Mouse (Mus musculus) limb, embryonic 14.5 days (tissue): ENCODE results near the gene Pold4. TPM values are rescaled to one million over a fixed set of nuclear protein-coding genes. Genes with fewer than 3 reads are reported as not detected.

Source experiments
- ATAC-seq: fragments of 200-750 bp; cut with Nextera tagmentation; 2 replicates; pipeline ENCODE4 v1.8.0; 2017; ENCODE audit warnings: low read depth, moderate number of reproducible peaks, moderate TSS enrichment; ENCODE audit not compliant: low FRiP score
- DNase-seq: peaks from one replicate; pipeline ENCODE4 v3.0.0-alpha.2; 2015; ENCODE audit warnings: low spot score
- H3K27ac ChIP-seq: fragments of 300-500 bp; sonication (generic); replicated peaks from 2 replicates; pipeline ENCODE4 v1.5.1; 2014; ENCODE audit warnings: low read depth, mild to moderate bottlenecking, low read length, moderate library complexity, mixed read lengths
- H3K27me3 ChIP-seq: fragments of 300-500 bp; sonication (generic); 2 replicates; pipeline ENCODE4 v1.6.1; 2014; ENCODE audit warnings: low read length, mixed read lengths; ENCODE audit not compliant: control insufficient read depth, insufficient read depth
- H3K36me3 ChIP-seq: fragments of 300-500 bp; sonication (generic); 2 replicates; pipeline ENCODE4 v1.6.1; 2014; ENCODE audit warnings: mild to moderate bottlenecking, low read length, moderate library complexity, mixed read lengths; ENCODE audit not compliant: control insufficient read depth, insufficient read depth
- H3K4me1 ChIP-seq: fragments of 300-500 bp; sonication (generic); 2 replicates; pipeline ENCODE4 v1.6.1; 2014; ENCODE audit warnings: antibody characterized with exemption, low read length, mixed read lengths; ENCODE audit not compliant: control insufficient read depth, insufficient read depth
- H3K4me2 ChIP-seq: fragments of 300-500 bp; sonication (generic); replicated peaks from 2 replicates; pipeline ENCODE4 v1.6.1; 2014; ENCODE audit warnings: low read depth, mild to moderate bottlenecking, low read length, moderate library complexity; ENCODE audit not compliant: severe bottlenecking
- H3K4me3 ChIP-seq: fragments of 300-500 bp; sonication (generic); replicated peaks from 2 replicates; pipeline ENCODE4 v1.5.1; 2014; ENCODE audit warnings: low read length
- H3K9ac ChIP-seq: fragments of 300-500 bp; sonication (generic); 2 replicates; pipeline ENCODE4 v1.6.1; 2014; ENCODE audit warnings: mild to moderate bottlenecking, low read depth, low read length, moderate library complexity; ENCODE audit not compliant: severe bottlenecking
- H3K9me3 ChIP-seq: fragments of 300-500 bp; sonication (generic); 2 replicates; pipeline ENCODE4 v1.6.1; 2016; ENCODE audit warnings: low read length; ENCODE audit not compliant: control insufficient read depth
- POLR2A ChIP-seq: fragments of 200-500 bp; IDR thresholded peaks from 2 replicates; pipeline ENCODE4 v1.8.0; 2012; ENCODE audit warnings: inconsistent platforms, mild to moderate bottlenecking, moderate library complexity, borderline replicate concordance; ENCODE audit not compliant: insufficient read depth, insufficient read length; ENCODE audit errors: extremely low read depth
- WGBS: fragments of 180-500 bp; shearing (Covaris S2); extraction: QIAGEN DNeasy Blood & Tissue Kit; methylation state at CpG from one replicate; pipeline ENCODE4 v1.1.7; 2014; 5-methylcytosine and 5-hydroxymethylcytosine counted together
- polyA plus RNA-seq, 2 experiments: library from polyadenylated mRNA; depleted of rRNA in 1 of 2; stranded (reverse) in 1 of 2; unstranded in 1 of 2; fragments of >200 nt; fragmentation: Nextera tagmentation in 1 of 2; extraction: Ambion mirVana in 1 of 2; gene quantifications; 2 replicates each; pipeline versions ENCODE4 v1.2.1 to v1.2.3; 2012 to 2014

Gene Pold4
- polyA plus RNA-seq, 2 experiments, result 26.5 to 48.0 TPM

DNA sequence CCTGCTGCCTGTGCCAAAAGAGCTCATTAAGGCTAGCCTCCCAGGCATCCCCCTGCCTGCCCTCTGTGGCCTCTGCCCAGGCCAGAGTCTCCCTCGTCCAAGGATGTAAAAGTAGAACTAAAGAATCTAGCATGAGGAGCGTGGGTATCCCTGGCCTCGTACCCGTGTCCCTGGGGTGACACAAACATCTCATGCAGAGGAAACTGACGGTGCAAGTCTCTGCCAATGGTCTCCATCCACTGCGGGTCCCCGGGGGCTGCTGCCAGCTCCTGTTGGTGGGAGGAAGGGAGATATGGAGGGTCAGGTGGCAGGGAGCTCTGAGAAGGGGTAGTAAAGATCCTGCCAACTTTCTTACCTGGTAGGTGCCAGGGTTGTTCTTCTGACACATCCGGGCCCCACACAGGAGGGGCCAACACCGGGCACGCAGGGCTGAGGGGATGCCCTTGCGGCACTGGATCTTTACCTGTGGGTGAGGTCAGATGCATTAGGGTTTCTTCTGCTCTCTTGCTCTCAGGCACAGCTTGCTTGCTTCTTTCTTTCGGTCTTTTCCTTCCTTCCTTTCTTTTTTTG is 42.6 kb upstream of the Pold4 start:
- H3K4me3 ChIP-seq, result no peak overlapping the region
- H3K9me3 ChIP-seq, result no peaks in the 10 kb centered on the region
- no peak for TF ChIP-seq POLR2A
- no peak overlapping the region for H3K27ac ChIP-seq
- 85% methylated on average over 12 of the region's 12 CpGs for WGBS
- H3K9ac ChIP-seq, result no peak overlapping the region
- peaks cover 13% of the 10 kb centered on the region for H3K36me3 ChIP-seq
- H3K27me3 ChIP-seq, result no peaks in the 10 kb centered on the region
- DNase-seq (no peak), ATAC-seq (no peak)
- no peak overlapping the region for H3K4me2 ChIP-seq
- H3K4me1 ChIP-seq, result peaks cover 22% of the 10 kb centered on the region

DNA sequence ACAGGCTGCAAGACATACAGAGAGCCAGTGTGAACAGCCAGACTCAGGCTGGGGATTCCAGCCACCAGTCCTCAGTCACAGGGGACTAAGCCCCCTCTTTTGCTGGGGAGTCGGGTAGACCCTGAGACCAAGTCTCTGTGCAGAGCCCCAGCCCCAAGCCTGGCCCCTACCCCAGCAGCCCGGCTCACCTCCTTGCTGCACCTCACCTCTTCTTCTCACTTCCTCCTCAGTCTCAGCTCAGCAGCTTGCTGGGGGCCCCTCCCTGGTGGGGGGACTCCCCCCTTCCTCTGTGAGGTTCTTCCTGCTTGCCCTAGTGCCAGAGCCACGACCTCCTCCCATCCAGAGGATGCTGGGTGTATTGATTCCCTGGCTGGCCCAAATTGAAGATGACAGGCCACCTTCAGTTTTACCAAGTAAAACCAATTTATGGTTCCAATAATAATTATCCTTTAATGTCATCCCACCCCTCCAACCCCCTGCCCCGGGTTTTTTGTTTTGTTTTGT is 40.8 kb upstream of the Pold4 start, which contains the start of gene Tbc1d10c:
Gene Tbc1d10c (minus strand): TSS at position 454 of the 504 bp plus-strand sequence.
- WGBS, result 45% methylated on average over 4 of the region's 4 CpGs
- H3K27me3 ChIP-seq, result no peaks in the 10 kb centered on the region
- no peak for TF ChIP-seq POLR2A
- H3K36me3 ChIP-seq, result peaks cover 29% of the 10 kb centered on the region
- H3K9me3 ChIP-seq, result no peaks in the 10 kb centered on the region
- peaks cover 15% of the 10 kb centered on the region for H3K4me1 ChIP-seq
- DNase-seq (no peak), ATAC-seq (no peak)
- peak within 1 kb of the TSS; percentile 97 for H3K9ac ChIP-seq
- peak within 1 kb of the TSS; percentile 87 for H3K4me2 ChIP-seq
- peak within 1 kb of the TSS; percentile 93 for H3K27ac ChIP-seq
- peak within 1 kb of the TSS; percentile 97 for H3K4me3 ChIP-seq

- peak; percentile 91 for ATAC-seq
- Histone ChIP-seq H3K27ac (peak within 1 kb of the TSS; percentile 93), H3K4me3 (peak within 1 kb of the TSS; percentile 97), H3K4me1 (peaks cover 15% of the 10 kb centered on the region), H3K27me3 (no peaks in the 10 kb centered on the region), H3K9ac (peak within 1 kb of the TSS; percentile 97), H3K4me2 (peak within 1 kb of the TSS; percentile 87), H3K36me3 (peaks cover 38% of the 10 kb centered on the region), H3K9me3 (no peaks in the 10 kb centered on the region)
- WGBS, result 3% methylated on average over 35 of the region's 47 CpGs
- peak; percentile 96 for TF ChIP-seq POLR2A
- peak; percentile 94 for DNase-seq
Measured at GRCm38 (mm10) chr19:4191528-4192250, 40.0 kb upstream of the Pold4 start, which contains the start of gene Ppp1ca. Gene Ppp1ca (plus strand): TSS chr19:4192065.

DNA sequence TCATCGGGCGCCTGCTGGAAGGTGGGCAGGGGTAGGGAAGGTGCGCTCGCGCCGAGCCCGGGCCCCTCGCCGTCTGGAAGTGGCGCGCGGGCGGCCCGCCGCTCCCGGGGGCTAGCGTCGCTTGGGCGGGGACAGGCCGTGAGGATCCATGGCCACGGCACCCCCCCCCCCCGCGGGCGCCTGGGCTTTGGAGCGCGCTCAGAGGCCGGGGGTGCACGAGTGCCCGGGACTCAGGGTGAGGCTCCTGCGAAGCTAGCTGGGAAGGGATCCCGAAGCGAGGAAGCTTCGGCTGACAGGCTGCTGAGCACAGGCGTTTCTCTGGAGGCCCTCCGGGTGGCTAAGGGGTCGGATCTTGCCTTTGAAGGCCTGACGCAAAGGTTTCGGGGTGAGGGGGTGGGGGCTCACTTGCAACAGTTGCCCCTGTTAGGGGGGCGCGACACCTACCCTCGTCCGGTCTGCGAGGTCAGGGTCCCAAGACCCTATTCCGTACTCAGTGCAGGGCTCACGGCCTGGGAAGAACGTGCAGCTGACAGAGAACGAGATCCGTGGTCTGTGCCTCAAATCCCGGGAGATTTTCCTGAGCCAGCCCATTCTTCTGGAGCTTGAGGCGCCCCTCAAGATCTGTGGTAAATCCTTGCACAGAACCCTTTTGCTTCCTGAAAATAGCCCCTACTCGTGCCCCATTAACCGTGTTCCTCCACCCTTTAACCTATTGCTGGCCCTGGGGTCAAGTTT is 39.3 kb upstream of the Pold4 start:
- TF ChIP-seq POLR2A, result no peak
- H3K4me3 ChIP-seq, result peak overlapping the region; percentile 97
- DNase-seq (no peak), ATAC-seq (no peak; the same call in 1 of the 2 replicates)
- under 1% methylated on average over 41 of the region's 52 CpGs for WGBS
- peaks cover 15% of the 10 kb centered on the region for H3K4me1 ChIP-seq
- H3K9me3 ChIP-seq, result no peaks in the 10 kb centered on the region
- H3K27ac ChIP-seq, result peak overlapping the region; percentile 93
- peak overlapping the region; percentile 87 for H3K4me2 ChIP-seq
- peaks cover 45% of the 10 kb centered on the region for H3K36me3 ChIP-seq
- peak overlapping the region; percentile 97 for H3K9ac ChIP-seq
- H3K27me3 ChIP-seq, result no peaks in the 10 kb centered on the region

DNA sequence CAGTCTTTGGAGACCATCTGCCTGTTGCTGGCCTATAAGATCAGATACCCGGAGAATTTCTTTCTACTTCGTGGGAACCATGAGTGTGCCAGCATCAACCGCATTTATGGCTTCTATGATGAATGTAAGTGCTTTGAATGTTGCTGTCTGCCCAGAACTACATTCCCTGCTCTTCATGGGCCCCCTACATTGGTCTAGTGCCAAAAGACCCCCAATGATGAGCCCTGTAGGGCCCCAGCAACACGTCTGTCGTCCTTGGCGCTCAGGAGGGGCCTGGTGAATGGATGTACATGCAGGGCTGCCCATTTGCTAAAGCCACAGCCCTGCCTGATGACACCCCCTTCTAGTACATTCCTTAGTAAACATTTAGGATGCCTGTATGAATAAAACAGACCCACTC is 38.6 kb upstream of the Pold4 start:
- no peaks in the 10 kb centered on the region for H3K9me3 ChIP-seq
- H3K36me3 ChIP-seq, result peaks cover 52% of the 10 kb centered on the region
- H3K4me2 ChIP-seq, result peak overlapping the region; percentile 87
- H3K27ac ChIP-seq, result no peak overlapping the region
- no peaks in the 10 kb centered on the region for H3K27me3 ChIP-seq
- H3K4me3 ChIP-seq, result peak overlapping the region; percentile 97
- no peak for TF ChIP-seq POLR2A
- H3K4me1 ChIP-seq, result peaks cover 15% of the 10 kb centered on the region
- ATAC-seq (no peak), DNase-seq (no peak)
- H3K9ac ChIP-seq, result peak overlapping the region; percentile 97
- WGBS, result 61% methylated on average over 6 of the region's 6 CpGs
